Mouse (Mus musculus): ENCODE measurements around the gene Mast1. TPM values are rescaled to one million over a fixed set of nuclear protein-coding genes. Genes with fewer than 3 reads are reported as not detected.

The Mast1 gene
- polyA plus RNA-seq, 1 experiment from 2014 or later, result 0.60 TPM

DNA sequence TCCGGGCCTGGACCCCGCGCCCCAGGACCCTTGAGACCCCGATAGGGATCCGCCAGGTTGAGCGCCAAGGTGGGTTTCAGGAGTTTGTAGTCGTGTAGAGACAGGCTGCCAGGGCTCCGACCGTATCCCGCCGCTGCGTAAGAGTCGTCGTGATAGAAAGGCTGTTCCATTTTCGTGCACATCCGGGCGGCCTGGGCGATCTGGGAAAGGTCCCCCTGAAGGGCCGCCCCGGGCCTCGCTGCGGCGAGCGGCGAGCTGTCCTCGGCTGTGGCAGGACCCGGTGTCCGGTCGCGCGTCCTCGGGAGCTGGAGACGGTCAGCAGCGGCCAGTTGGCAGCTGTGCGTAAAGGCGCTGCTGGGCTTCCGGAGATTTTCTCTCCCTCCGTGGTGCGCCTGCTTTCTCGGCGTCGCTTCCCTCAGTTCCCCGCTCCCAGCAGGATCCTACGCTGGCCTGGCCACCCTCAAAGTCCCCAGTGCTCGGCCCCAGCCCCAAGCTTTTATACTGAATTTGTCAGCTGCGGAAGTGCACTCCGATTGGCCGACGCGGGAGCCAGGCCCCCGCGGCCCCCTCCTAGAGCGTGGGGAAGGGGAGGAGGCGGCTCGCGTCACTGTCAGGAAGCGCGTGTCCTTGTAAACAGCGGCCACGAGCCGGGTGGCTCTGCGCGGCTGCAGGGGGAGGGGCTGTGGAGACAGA is 41.2 kb upstream of the Mast1 start, which contains the start of gene Junb:
TSS of gene Junb (minus strand) at position 471 of the 693 bp plus-strand sequence.
- peak within 1 kb of the TSS; percentile 56 for H3K4me3 ChIP-seq (replicated peaks)
- H3K4me1 ChIP-seq (replicated peaks), result peaks cover 66% of the 10 kb centered on the region
- peaks cover 30% of the 10 kb centered on the region for H3K27me3 ChIP-seq
- peak within 1 kb of the TSS; percentile 65 for H3K9ac ChIP-seq (replicated peaks)
- H3K4me2 ChIP-seq, result peak within 1 kb of the TSS; percentile 99
- no peaks in the 10 kb centered on the region for H3K9me3 ChIP-seq
- 0 out of 2 replicates have a peak, but pooled peaks have one; percentile 32 for ATAC-seq (ENCODE audit: insufficient number of reproducible peaks, insufficient read depth, low FRiP score, low TSS enrichment, low read depth)
- H3K36me3 ChIP-seq, result peaks cover 18% of the 10 kb centered on the region
- H3K27ac ChIP-seq, result peak within 1 kb of the TSS; percentile 67; the same call in 1 of the 2 replicates
- under 1% methylated on average over 63 of the region's 63 CpGs for WGBS

DNA sequence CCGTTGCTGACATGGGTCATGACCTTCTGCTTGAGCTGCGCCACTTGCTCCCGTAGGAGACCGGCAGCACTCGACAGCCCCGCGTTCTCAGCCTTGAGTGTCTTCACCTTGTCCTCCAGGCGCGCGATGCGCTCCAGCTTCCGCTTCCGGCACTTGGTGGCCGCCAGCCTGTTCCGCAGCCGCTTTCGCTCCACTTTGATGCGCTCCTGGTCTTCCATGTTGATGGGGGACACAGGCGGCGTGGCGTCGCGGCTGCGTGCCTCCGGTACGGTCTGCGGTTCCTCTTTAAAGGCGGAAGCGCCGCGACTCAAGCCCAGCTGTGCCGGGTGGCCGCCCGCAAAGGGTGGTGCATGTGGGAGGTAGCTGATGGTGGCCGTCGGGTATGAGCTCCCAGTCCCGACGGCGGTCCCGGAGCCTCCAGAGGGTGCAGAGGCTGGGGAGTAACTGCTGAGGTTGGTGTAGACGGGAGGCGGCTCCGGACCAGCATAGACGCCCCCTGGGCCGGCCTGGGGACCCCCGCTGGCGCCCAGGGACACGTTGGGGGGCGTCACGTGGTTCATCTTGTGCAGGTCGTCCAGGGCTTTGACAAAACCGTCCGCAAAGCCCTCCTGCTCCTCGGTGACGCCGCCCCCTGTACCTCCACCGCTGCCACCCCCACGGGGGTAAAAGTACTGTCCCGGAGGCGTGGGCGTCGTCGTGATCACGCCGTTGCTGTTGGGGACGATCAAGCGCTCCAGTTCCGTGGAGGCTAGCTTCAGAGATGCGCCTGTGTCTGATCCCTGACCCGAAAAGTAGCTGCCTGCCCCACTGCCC is 40.5 kb upstream of the Mast1 start:
- peak overlapping the region; percentile 67; the same call in 1 of the 2 replicates for H3K27ac ChIP-seq
- H3K9ac ChIP-seq (replicated peaks), result peak overlapping the region; percentile 65
- peak overlapping the region; percentile 99 for H3K4me2 ChIP-seq
- H3K9me3 ChIP-seq, result no peaks in the 10 kb centered on the region
- no peak for ATAC-seq (ENCODE audit: insufficient number of reproducible peaks, insufficient read depth, low FRiP score, low TSS enrichment, low read depth)
- peaks cover 30% of the 10 kb centered on the region for H3K27me3 ChIP-seq
- peaks cover 66% of the 10 kb centered on the region for H3K4me1 ChIP-seq (replicated peaks)
- H3K4me3 ChIP-seq (replicated peaks), result peak overlapping the region; percentile 56
- WGBS, result 1% methylated on average over 70 of the region's 70 CpGs
- H3K36me3 ChIP-seq, result peaks cover 25% of the 10 kb centered on the region

DNA sequence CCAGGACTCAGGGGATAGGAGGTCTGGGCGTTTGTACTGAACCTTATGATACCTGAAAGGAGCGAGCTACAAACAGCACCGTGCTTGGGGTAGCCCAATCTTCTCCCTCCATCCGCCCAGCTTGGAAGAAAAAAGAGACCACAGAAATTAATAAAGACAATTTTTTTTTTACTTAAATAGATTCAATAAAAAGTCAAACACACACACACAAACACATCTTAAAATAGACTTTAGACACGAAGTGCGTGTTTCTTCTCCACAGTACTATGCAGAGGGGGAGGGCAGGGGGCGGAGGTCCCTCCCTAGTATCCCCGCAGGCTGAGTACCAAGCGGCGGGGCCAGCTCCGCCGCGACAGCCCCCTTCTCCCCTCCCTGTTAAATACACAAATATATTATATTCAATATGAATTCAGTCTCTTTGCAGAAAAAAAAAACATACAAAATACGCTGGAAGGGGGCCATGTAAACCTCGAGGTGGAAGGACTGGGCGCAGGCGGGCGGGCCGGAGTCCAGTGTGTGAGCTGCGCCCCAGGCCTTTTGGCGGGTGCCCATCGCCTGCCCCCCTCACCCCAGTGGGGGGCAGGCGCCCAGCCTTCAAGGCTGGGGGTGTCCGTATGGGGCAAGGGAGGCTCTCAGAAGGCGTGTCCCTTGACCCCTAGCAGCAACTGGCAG is 39.7 kb upstream of the Mast1 start:
- Histone ChIP-seq H3K4me2 (peak overlapping the region; percentile 99), H3K4me1 (replicated peaks) (peaks cover 64% of the 10 kb centered on the region), H3K4me3 (replicated peaks) (peak overlapping the region; percentile 56), H3K27ac (no peak overlapping the region), H3K36me3 (peaks cover 33% of the 10 kb centered on the region), H3K27me3 (peaks cover 30% of the 10 kb centered on the region), H3K9me3 (no peaks in the 10 kb centered on the region), H3K9ac (replicated peaks) (peak overlapping the region; percentile 65)
- 2% methylated on average over 25 of the region's 25 CpGs for WGBS
- no peak for ATAC-seq (ENCODE audit: insufficient number of reproducible peaks, insufficient read depth, low FRiP score, low TSS enrichment, low read depth)

DNA sequence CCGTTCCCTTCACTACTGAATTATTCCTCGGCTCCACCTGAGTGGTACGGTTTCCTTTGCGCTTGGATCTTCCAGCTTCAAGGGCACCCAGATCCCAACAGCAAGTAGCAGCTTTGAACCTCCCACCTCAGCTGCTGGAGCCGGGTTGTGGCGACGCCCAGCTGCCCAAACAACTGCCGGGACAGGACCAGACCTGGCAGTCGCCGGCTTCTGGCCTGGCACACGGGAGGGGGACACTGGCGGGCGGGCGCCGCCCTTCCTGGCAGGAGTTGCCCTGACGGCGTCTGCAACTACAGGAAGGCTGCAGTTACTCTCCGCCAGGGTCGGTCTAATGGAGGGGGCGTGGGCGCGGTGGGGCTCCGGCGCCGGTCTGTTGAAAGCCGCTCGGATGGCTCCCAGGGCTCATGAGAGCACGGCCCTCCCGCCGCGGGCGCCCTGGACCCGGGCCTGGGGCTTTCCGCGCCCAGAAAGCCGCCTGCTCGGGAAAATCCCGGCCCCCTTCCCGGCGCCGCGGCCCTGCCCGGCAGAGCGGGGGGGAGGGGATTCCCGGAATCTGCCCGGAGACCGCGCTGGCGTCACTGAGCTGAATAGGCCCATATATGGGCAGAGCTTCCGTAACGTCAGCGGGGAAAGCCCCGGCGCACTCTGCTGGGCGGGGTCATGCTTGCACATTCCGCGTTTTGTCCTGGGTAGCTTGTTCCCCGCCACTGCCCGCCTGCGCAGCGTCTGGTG is 39.0 kb upstream of the Mast1 start:
- peak overlapping the region; percentile 99 for H3K4me2 ChIP-seq
- peak overlapping the region; percentile 62 for H3K9ac ChIP-seq (replicated peaks)
- peaks cover 59% of the 10 kb centered on the region for H3K4me1 ChIP-seq (replicated peaks)
- peak overlapping the region; percentile 56 for H3K4me3 ChIP-seq (replicated peaks)
- H3K9me3 ChIP-seq, result no peaks in the 10 kb centered on the region
- under 1% methylated on average over 61 of the region's 61 CpGs for WGBS
- peaks cover 40% of the 10 kb centered on the region for H3K36me3 ChIP-seq
- peak; percentile 73 for ATAC-seq (ENCODE audit: insufficient number of reproducible peaks, insufficient read depth, low FRiP score, low TSS enrichment, low read depth)
- peaks cover 30% of the 10 kb centered on the region for H3K27me3 ChIP-seq
- peak overlapping the region; percentile 77 for H3K27ac ChIP-seq

DNA sequence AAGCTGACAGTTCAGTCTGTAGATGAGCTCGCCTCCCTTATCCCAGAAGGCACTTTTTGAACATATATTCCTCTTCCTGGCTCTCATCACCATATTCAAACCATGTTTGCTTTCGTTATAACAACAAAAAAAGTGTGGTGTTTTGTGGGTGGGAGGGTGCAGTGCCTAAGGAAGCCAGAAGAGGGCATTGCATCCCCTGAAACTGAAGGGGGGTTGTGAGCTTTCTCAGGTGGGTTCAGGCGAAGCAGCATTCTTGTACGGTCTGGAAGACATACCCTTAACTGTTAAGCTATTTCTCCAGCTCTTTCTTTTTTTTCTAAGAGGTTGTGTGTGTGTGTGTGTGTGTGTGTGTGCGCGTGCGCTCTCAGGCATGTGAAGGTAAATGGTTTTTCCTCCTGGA is 38.3 kb upstream of the Mast1 start:
- Histone ChIP-seq H3K27ac (no peak overlapping the region), H3K4me2 (peak overlapping the region; percentile 99), H3K4me1 (replicated peaks) (peaks cover 59% of the 10 kb centered on the region), H3K27me3 (peaks cover 30% of the 10 kb centered on the region), H3K36me3 (peaks cover 46% of the 10 kb centered on the region), H3K9ac (replicated peaks) (no peak overlapping the region), H3K9me3 (no peaks in the 10 kb centered on the region), H3K4me3 (replicated peaks) (peak overlapping the region; percentile 56)
- WGBS, result 31% methylated on average over 7 of the region's 7 CpGs
- ATAC-seq (ENCODE audit: insufficient number of reproducible peaks, insufficient read depth, low FRiP score, low TSS enrichment, low read depth), result no peak

DNA sequence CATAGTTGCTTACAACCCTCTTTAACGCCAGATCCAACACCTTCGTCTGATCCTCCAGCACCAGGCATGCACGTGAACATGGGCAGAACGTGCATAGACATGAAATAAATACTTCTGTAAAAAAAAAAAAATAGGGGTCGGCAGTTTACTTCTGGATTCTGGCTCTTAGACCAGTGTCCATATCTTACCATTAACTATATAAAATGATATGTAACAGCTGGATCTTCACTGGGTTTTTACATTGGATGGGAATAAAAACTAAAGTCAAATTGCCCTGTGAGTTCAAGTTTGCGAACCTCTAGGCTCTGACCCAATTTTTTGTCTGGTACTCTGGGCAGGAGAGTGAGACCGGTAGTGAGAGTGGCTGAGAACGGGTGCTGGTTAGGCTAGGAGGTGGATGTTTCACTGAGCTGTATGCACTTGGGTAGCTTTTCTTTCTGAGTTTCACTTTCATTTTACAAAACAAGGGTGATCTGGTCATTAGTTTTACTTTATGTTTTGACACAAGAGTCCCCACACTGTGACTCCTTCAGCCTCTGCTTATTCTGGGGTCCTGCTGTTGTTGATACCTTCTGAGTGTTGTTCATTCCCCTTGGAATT is 37.5 kb upstream of the Mast1 start:
- H3K27ac ChIP-seq, result no peak overlapping the region
- H3K4me2 ChIP-seq, result no peak overlapping the region
- 80% methylated on average over 8 of the region's 8 CpGs for WGBS
- no peak for ATAC-seq (ENCODE audit: insufficient number of reproducible peaks, insufficient read depth, low FRiP score, low TSS enrichment, low read depth)
- H3K9ac ChIP-seq (replicated peaks), result no peak overlapping the region
- H3K9me3 ChIP-seq, result no peaks in the 10 kb centered on the region
- H3K27me3 ChIP-seq, result peaks cover 30% of the 10 kb centered on the region
- peaks cover 53% of the 10 kb centered on the region for H3K4me1 ChIP-seq (replicated peaks)
- H3K36me3 ChIP-seq, result peaks cover 46% of the 10 kb centered on the region
- H3K4me3 ChIP-seq (replicated peaks), result no peak overlapping the region

DNA sequence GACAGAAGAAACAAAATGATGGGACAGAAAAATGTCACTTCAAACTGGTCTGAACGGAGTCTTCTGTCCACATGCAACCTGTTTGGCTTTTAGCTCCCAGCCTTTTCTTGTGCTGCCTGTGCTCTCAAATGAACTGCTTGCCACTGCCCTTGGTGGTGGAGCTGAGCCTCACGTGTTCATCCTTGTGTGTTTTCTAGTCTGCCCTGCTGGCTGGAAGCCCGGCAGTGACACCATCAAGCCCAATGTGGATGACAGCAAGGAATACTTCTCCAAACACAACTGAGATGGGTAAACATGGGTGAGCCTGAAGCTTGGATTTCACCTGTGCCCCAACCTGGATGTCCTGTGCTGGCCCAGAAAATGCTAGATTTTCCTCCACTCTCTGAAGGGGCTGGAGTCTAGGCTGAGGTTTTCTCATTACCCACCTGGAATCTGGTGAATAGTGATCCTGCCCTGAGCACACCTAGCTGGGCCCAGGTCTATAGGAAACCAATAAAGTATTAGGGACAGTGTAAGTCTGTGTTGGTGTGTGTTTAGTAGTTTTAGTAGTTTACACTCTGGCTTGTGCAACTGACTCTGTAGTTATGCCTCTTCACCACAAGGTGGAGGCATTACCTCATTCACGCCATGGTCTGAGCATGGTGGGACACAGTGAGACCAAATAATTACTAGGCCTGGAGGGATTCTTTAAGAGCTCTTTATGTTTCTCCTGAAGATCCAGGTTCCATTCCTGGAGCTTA is 36.8 kb upstream of the Mast1 start:
- Histone ChIP-seq H3K4me1 (replicated peaks) (peaks cover 46% of the 10 kb centered on the region), H3K4me3 (replicated peaks) (no peak overlapping the region), H3K36me3 (peaks cover 46% of the 10 kb centered on the region), H3K4me2 (no peak overlapping the region), H3K9ac (replicated peaks) (no peak overlapping the region), H3K27ac (0 out of 2 replicates have a peak overlapping the region, but pooled peaks have one; percentile 23), H3K27me3 (peaks cover 23% of the 10 kb centered on the region), H3K9me3 (no peaks in the 10 kb centered on the region)
- ATAC-seq (ENCODE audit: insufficient number of reproducible peaks, insufficient read depth, low FRiP score, low TSS enrichment, low read depth), result no peak
- WGBS, result 65% methylated on average over 4 of the region's 4 CpGs

DNA sequence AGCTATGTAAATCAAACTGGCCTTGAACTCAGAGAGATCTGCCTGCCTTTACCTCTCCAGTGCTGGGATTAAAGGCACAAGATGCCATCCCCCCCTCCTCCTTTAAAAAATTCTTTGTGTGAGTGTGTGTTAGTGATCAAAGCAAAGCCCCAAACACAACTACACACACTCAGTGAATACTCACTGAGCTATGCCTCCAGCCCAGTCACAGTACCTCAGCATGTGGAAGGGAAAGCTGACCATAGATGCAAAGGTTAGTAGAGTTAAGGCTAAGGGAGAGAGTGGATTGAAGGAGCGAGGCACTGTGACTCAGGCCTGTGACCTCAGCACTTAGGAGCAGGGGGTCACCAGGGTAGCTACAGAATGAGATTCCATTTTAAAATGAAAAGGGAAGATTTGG is 35.9 kb upstream of the Mast1 start:
- peaks cover 46% of the 10 kb centered on the region for H3K36me3 ChIP-seq
- H3K9me3 ChIP-seq, result no peaks in the 10 kb centered on the region
- H3K4me2 ChIP-seq, result no peak overlapping the region
- no peak overlapping the region for H3K27ac ChIP-seq
- no peak for ATAC-seq (ENCODE audit: insufficient number of reproducible peaks, insufficient read depth, low FRiP score, low TSS enrichment, low read depth)
- no peak overlapping the region for H3K9ac ChIP-seq (replicated peaks)
- no peak overlapping the region for H3K4me3 ChIP-seq (replicated peaks)
- H3K4me1 ChIP-seq (replicated peaks), result peaks cover 43% of the 10 kb centered on the region
- H3K27me3 ChIP-seq, result peaks cover 16% of the 10 kb centered on the region
- 95% methylated on average over 1 of the region's 1 CpGs for WGBS

DNA sequence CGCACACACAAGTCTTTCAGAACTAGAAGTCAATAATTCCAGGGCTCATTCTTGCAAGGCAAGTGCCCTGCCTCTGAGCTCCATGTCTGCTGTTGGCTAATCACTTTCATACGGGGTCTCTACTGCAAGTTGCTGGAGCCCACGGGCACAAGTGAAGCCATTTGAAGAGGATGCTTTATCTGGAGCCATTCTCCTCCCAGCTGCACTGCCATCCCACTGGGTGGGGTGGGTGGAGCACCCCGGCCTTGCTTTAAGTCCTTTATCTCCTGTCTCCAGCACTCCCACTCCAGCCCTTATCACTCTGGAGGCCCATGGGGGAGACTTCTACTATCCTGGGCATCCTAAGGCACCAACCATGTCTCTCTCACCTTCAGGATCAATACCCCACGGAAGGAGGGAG is 33.8 kb upstream of the Mast1 start:
- Histone ChIP-seq H3K4me1 (replicated peaks) (peaks cover 31% of the 10 kb centered on the region), H3K27ac (0 out of 2 replicates have a peak overlapping the region, but pooled peaks have one; percentile 35), H3K4me3 (replicated peaks) (peak overlapping the region; percentile 80), H3K36me3 (peaks cover 46% of the 10 kb centered on the region), H3K4me2 (peak overlapping the region; percentile 90), H3K9me3 (no peaks in the 10 kb centered on the region), H3K9ac (replicated peaks) (peak overlapping the region; percentile 92), H3K27me3 (no peaks in the 10 kb centered on the region)
- 68% methylated on average over 5 of the region's 5 CpGs for WGBS
- ATAC-seq (ENCODE audit: insufficient number of reproducible peaks, insufficient read depth, low FRiP score, low TSS enrichment, low read depth), result no peak
